Mouse (Mus musculus) C2C12 (cell line): Measurements from ENCODE around the gene Smtn. TPM values are rescaled to one million over a fixed set of nuclear protein-coding genes. Genes with fewer than 3 reads are reported as not detected.

Source experiments
- H3K27me3 ChIP-seq: one replicate; pipeline ENCODE4 v1.6.1; 2011; ENCODE audit not compliant: control insufficient read depth, insufficient read depth, insufficient read length
- H3K36me3 ChIP-seq: one replicate; pipeline ENCODE4 v1.6.1; 2011; ENCODE audit not compliant: control insufficient read depth, insufficient read depth
- H3K4me3 ChIP-seq: one replicate; pipeline ENCODE4 v1.5.1; 2011; ENCODE audit warnings: mild to moderate bottlenecking, control low read depth; ENCODE audit not compliant: poor library complexity, insufficient read depth, severe bottlenecking
- H3K79me2 ChIP-seq: one replicate; pipeline ENCODE4 v1.6.1; 2011; ENCODE audit not compliant: control insufficient read depth, insufficient read depth
- H3K79me3 ChIP-seq: one replicate; pipeline ENCODE4 v1.6.1; 2011; ENCODE audit warnings: low read depth, control low read depth
- H3ac ChIP-seq: one replicate; pipeline ENCODE3; 2011; ENCODE audit warnings: low read depth; ENCODE audit not compliant: control insufficient read depth, insufficient read length
- CEBPB ChIP-seq: IDR thresholded peaks from one replicate; pipeline ENCODE4 v1.6.1; 2011; ENCODE audit warnings: low read depth, mild to moderate bottlenecking, control low read depth, moderate library complexity
- CTCF ChIP-seq: IDR thresholded peaks from one replicate; pipeline ENCODE4 v1.5.1; 2011; ENCODE audit not compliant: control insufficient read depth, insufficient read depth, insufficient read length
- FOSL1 ChIP-seq: IDR thresholded peaks from one replicate; pipeline ENCODE4 v1.8.0; 2011; ENCODE audit warnings: mild to moderate bottlenecking, low read length; ENCODE audit not compliant: poor library complexity, insufficient read depth, severe bottlenecking
- MAX ChIP-seq: IDR thresholded peaks from one replicate; pipeline ENCODE4 v1.6.1; 2011; ENCODE audit warnings: mild to moderate bottlenecking, control low read depth
- MYOD1 ChIP-seq: IDR thresholded peaks from one replicate; pipeline ENCODE4 v1.6.1; 2011; ENCODE audit warnings: low read depth; ENCODE audit not compliant: control insufficient read depth, insufficient read length
- MYOG ChIP-seq: IDR thresholded peaks from one replicate; pipeline ENCODE4 v1.6.1; 2011; ENCODE audit not compliant: control insufficient read depth, insufficient read length; ENCODE audit errors: extremely low read depth
- USF1 ChIP-seq: IDR thresholded peaks from one replicate; pipeline ENCODE4 v1.6.1; 2011; ENCODE audit warnings: low read depth, mild to moderate bottlenecking, control low read depth, moderate library complexity
- polyA plus RNA-seq: library from polyadenylated mRNA; unstranded; fragments of >200 nt; fragmentation: generic; extraction: Trizol; gene quantifications from one replicate; pipeline ENCODE4 v1.2.1, GENCODE M21; 2012; ENCODE audit warnings: missing spikeins

Gene Smtn
- polyA plus RNA-seq, 1 experiment = 45.9 TPM

- Histone ChIP-seq H3ac (no peak overlapping the region), H3K79me3 (no peaks in the 10 kb centered on the region), H3K4me3 (no peak overlapping the region), H3K79me2 (no peaks in the 10 kb centered on the region), H3K27me3 (no peaks in the 10 kb centered on the region), H3K36me3 (no peaks in the 10 kb centered on the region)
- TF ChIP-seq MAX = no peak
- no peak for TF ChIP-seq MYOD1
- no peak for TF ChIP-seq CTCF
- TF ChIP-seq MYOG = no peak
- TF ChIP-seq CEBPB = no peak
- no peak for TF ChIP-seq FOSL1
- no peak for TF ChIP-seq USF1
Measured at GRCm38 (mm10) chr11:3549791-3550190, 9.4 kb upstream of the Smtn start.

- H3ac ChIP-seq = no peak overlapping the region
- H3K36me3 ChIP-seq = no peaks in the 10 kb centered on the region
- H3K27me3 ChIP-seq = no peaks in the 10 kb centered on the region
- H3K79me3 ChIP-seq = no peaks in the 10 kb centered on the region
- H3K4me3 ChIP-seq = no peak overlapping the region
- no peaks in the 10 kb centered on the region for H3K79me2 ChIP-seq
- no peak for TF ChIP-seq MAX
- TF ChIP-seq USF1 = no peak
- no peak for TF ChIP-seq CEBPB
- no peak for TF ChIP-seq CTCF
- no peak for TF ChIP-seq MYOD1
- TF ChIP-seq MYOG = no peak
- no peak for TF ChIP-seq FOSL1
Measured at GRCm38 (mm10) chr11:3548564-3549295, 8.3 kb upstream of the Smtn start.

GRCm38 (mm10) chr11:3547969-3548368 is 7.6 kb upstream of the Smtn start:
- no peak for TF ChIP-seq CEBPB
- peak; percentile 56 for TF ChIP-seq MYOD1
- Histone ChIP-seq H3K79me2 (no peaks in the 10 kb centered on the region), H3K4me3 (no peak overlapping the region), H3ac (no peak overlapping the region), H3K36me3 (no peaks in the 10 kb centered on the region), H3K79me3 (no peaks in the 10 kb centered on the region), H3K27me3 (no peaks in the 10 kb centered on the region)

GRCm38 (mm10) chr11:3547047-3547446 is 6.6 kb upstream of the Smtn start:
- no peaks in the 10 kb centered on the region for H3K79me3 ChIP-seq
- no peaks in the 10 kb centered on the region for H3K79me2 ChIP-seq
- no peak overlapping the region for H3ac ChIP-seq
- no peaks in the 10 kb centered on the region for H3K36me3 ChIP-seq
- no peaks in the 10 kb centered on the region for H3K27me3 ChIP-seq
- no peak overlapping the region for H3K4me3 ChIP-seq
- no peak for TF ChIP-seq CEBPB
- no peak for TF ChIP-seq CTCF
- TF ChIP-seq FOSL1 = no peak
- no peak for TF ChIP-seq MAX
- no peak for TF ChIP-seq MYOG
- TF ChIP-seq USF1 = no peak
- TF ChIP-seq MYOD1 = no peak

- H3K79me2 ChIP-seq = no peaks in the 10 kb centered on the region
- no peaks in the 10 kb centered on the region for H3K27me3 ChIP-seq
- no peak overlapping the region for H3K4me3 ChIP-seq
- H3ac ChIP-seq = no peak overlapping the region
- H3K36me3 ChIP-seq = no peaks in the 10 kb centered on the region
- TF ChIP-seq USF1 (no peak), MAX (no peak), CTCF (no peak), FOSL1 (no peak)
- H3K79me3 ChIP-seq = no peaks in the 10 kb centered on the region
Measured at GRCm38 (mm10) chr11:3546242-3546562, 5.8 kb upstream of the Smtn start.

- Histone ChIP-seq H3K79me2 (no peaks in the 10 kb centered on the region), H3K79me3 (no peaks in the 10 kb centered on the region), H3K36me3 (no peaks in the 10 kb centered on the region), H3K4me3 (no peak overlapping the region), H3K27me3 (no peaks in the 10 kb centered on the region), H3ac (no peak overlapping the region)
- no peak for TF ChIP-seq MYOD1
- no peak for TF ChIP-seq MAX
- no peak for TF ChIP-seq CEBPB
- TF ChIP-seq FOSL1 = no peak
- TF ChIP-seq CTCF = no peak
- no peak for TF ChIP-seq USF1
- TF ChIP-seq MYOG = no peak
Measured at GRCm38 (mm10) chr11:3545531-3546241, 5.3 kb upstream of the Smtn start.
